Mouse (Mus musculus) liver, embryonic 15.5 days (tissue): ENCODE data around the gene Frmd4b. TPM values are rescaled to one million over a fixed set of nuclear protein-coding genes. Genes with fewer than 3 reads are reported as not detected.

Experiments
- ATAC-seq: fragments of 200-750 bp; cut with Nextera tagmentation; 2 replicates; pipeline ENCODE4 v1.8.0; 2017; ENCODE audit warnings: moderate number of reproducible peaks, mild to moderate bottlenecking, moderate library complexity; ENCODE audit not compliant: insufficient read depth
- H3K27ac ChIP-seq: fragments of 300-500 bp; sonication (generic); replicated peaks from 2 replicates; pipeline ENCODE4 v1.5.1; 2015; ENCODE audit warnings: mild to moderate bottlenecking, inconsistent platforms
- H3K27me3 ChIP-seq: fragments of 300-500 bp; sonication (generic); 2 replicates; pipeline ENCODE4 v1.6.1; 2015; ENCODE audit warnings: mild to moderate bottlenecking, inconsistent platforms
- H3K36me3 ChIP-seq: fragments of 300-500 bp; sonication (generic); replicated peaks from 2 replicates; pipeline ENCODE4 v1.6.1; 2015; ENCODE audit warnings: moderate library complexity, mild to moderate bottlenecking, inconsistent platforms
- H3K4me1 ChIP-seq: fragments of 300-500 bp; sonication (generic); replicated peaks from 2 replicates; pipeline ENCODE4 v1.6.1; 2015; ENCODE audit warnings: inconsistent platforms
- H3K4me2 ChIP-seq: fragments of 300-500 bp; sonication (generic); 2 replicates; pipeline ENCODE4 v1.6.1; 2015; ENCODE audit warnings: moderate library complexity, mild to moderate bottlenecking, inconsistent platforms
- H3K4me3 ChIP-seq: fragments of 300-500 bp; sonication (generic); replicated peaks from 2 replicates; pipeline ENCODE4 v1.5.1; 2015; ENCODE audit warnings: mild to moderate bottlenecking, inconsistent platforms
- H3K9ac ChIP-seq: fragments of 300-500 bp; sonication (generic); 2 replicates; pipeline ENCODE4 v1.6.1; 2015; ENCODE audit warnings: moderate library complexity, mild to moderate bottlenecking, inconsistent platforms
- H3K9me3 ChIP-seq: fragments of 300-500 bp; sonication (generic); replicated peaks from 2 replicates; pipeline ENCODE4 v1.6.1; 2016; ENCODE audit warnings: inconsistent platforms
- WGBS: fragments of 180-500 bp; shearing (Covaris S2); methylation state at CpG from one replicate; pipeline ENCODE4 v1.1.7; 2015; ENCODE audit warnings: mixed read lengths; ENCODE audit not compliant: insufficient replicate concordance; 5-methylcytosine and 5-hydroxymethylcytosine counted together
- polyA plus RNA-seq: library from polyadenylated mRNA; unstranded; fragments of >200 nt; fragmentation: Nextera tagmentation; extraction: Ambion mirVana; gene quantifications from 2 replicates; pipeline ENCODE4 v1.2.1, GENCODE M21; 2015

Frmd4b gene
- polyA plus RNA-seq, 1 experiment from 2014 or later, result 6.5 TPM

- no peaks in the 10 kb centered on the region for H3K27me3 ChIP-seq
- H3K9ac ChIP-seq, result no peak overlapping the region
- no peaks in the 10 kb centered on the region for H3K36me3 ChIP-seq
- H3K27ac ChIP-seq, result 0 out of 2 replicates have a peak overlapping the region, but pooled peaks have one; percentile 31
- H3K4me1 ChIP-seq, result peaks cover 9% of the 10 kb centered on the region; the same call in 1 of the 2 replicates
- H3K9me3 ChIP-seq, result no peaks in the 10 kb centered on the region
- no peak for ATAC-seq
- no peak overlapping the region for H3K4me2 ChIP-seq
- WGBS, result 30% methylated on average over 10 of the region's 10 CpGs
- H3K4me3 ChIP-seq, result no peak overlapping the region
These were observed 328.0 kb downstream of the Frmd4b start for GRCm38 (mm10) chr6:97289316-97289820.

GRCm38 (mm10) chr6:97288047-97288855 is 329.1 kb downstream of the Frmd4b start:
- H3K9me3 ChIP-seq, result no peaks in the 10 kb centered on the region
- no peaks in the 10 kb centered on the region for H3K27me3 ChIP-seq
- H3K36me3 ChIP-seq, result no peaks in the 10 kb centered on the region
- WGBS, result 72% methylated on average over 19 of the region's 19 CpGs
- no peak for ATAC-seq
- no peak overlapping the region for H3K4me3 ChIP-seq
- H3K9ac ChIP-seq, result no peak overlapping the region
- H3K4me2 ChIP-seq, result no peak overlapping the region
- peaks cover 9% of the 10 kb centered on the region; the same call in 1 of the 2 replicates for H3K4me1 ChIP-seq
- no peak overlapping the region for H3K27ac ChIP-seq

GRCm38 (mm10) chr6:97286332-97286731 is 331.0 kb downstream of the Frmd4b start:
- H3K27ac ChIP-seq, result no peak overlapping the region
- no peaks in the 10 kb centered on the region for H3K27me3 ChIP-seq
- H3K9me3 ChIP-seq, result no peaks in the 10 kb centered on the region
- no peak overlapping the region for H3K4me3 ChIP-seq
- 69% methylated on average over 5 of the region's 5 CpGs for WGBS
- peaks cover 6% of the 10 kb centered on the region; the same call in 1 of the 2 replicates for H3K4me1 ChIP-seq
- H3K9ac ChIP-seq, result no peak overlapping the region
- H3K4me2 ChIP-seq, result no peak overlapping the region
- ATAC-seq, result no peak
- H3K36me3 ChIP-seq, result no peaks in the 10 kb centered on the region

GRCm38 (mm10) chr6:97283676-97284075 is 333.7 kb downstream of the Frmd4b start:
- no peaks in the 10 kb centered on the region for H3K27me3 ChIP-seq
- H3K36me3 ChIP-seq, result no peaks in the 10 kb centered on the region
- H3K4me1 ChIP-seq, result no peaks in the 10 kb centered on the region
- no peak overlapping the region for H3K27ac ChIP-seq
- 57% methylated on average over 1 of the region's 1 CpGs for WGBS
- H3K4me3 ChIP-seq, result no peak overlapping the region
- H3K9me3 ChIP-seq, result no peaks in the 10 kb centered on the region
- no peak overlapping the region for H3K4me2 ChIP-seq
- H3K9ac ChIP-seq, result no peak overlapping the region
- no peak for ATAC-seq

- no peak overlapping the region for H3K9ac ChIP-seq
- H3K27me3 ChIP-seq, result no peaks in the 10 kb centered on the region
- 64% methylated on average over 6 of the region's 6 CpGs for WGBS
- no peaks in the 10 kb centered on the region for H3K36me3 ChIP-seq
- H3K4me3 ChIP-seq, result no peak overlapping the region
- no peak overlapping the region for H3K4me2 ChIP-seq
- no peak for ATAC-seq
- no peaks in the 10 kb centered on the region for H3K4me1 ChIP-seq
- H3K9me3 ChIP-seq, result no peaks in the 10 kb centered on the region
- no peak overlapping the region for H3K27ac ChIP-seq
These were observed 338.5 kb downstream of the Frmd4b start for GRCm38 (mm10) chr6:97278878-97279277.

- ATAC-seq, result peak; percentile 44; the same call in 1 of the 2 replicates
- H3K4me1 ChIP-seq, result no peaks in the 10 kb centered on the region
- peak overlapping the region; percentile 68 for H3K4me2 ChIP-seq
- H3K27me3 ChIP-seq, result no peaks in the 10 kb centered on the region
- H3K27ac ChIP-seq, result no peak overlapping the region
- 3% methylated on average over 19 of the region's 19 CpGs for WGBS
- H3K36me3 ChIP-seq, result no peaks in the 10 kb centered on the region
- H3K9me3 ChIP-seq, result no peaks in the 10 kb centered on the region
- H3K9ac ChIP-seq, result no peak overlapping the region
- H3K4me3 ChIP-seq, result peak overlapping the region; percentile 28
These were observed 339.1 kb downstream of the Frmd4b start for GRCm38 (mm10) chr6:97278014-97278787.

- Histone ChIP-seq H3K36me3 (no peaks in the 10 kb centered on the region), H3K9me3 (no peaks in the 10 kb centered on the region), H3K27ac (no peak overlapping the region), H3K4me2 (no peak overlapping the region), H3K4me3 (no peak overlapping the region), H3K27me3 (no peaks in the 10 kb centered on the region), H3K9ac (no peak overlapping the region), H3K4me1 (no peaks in the 10 kb centered on the region)
- ATAC-seq, result no peak
- 50% methylated on average over 5 of the region's 5 CpGs for WGBS
These were observed 340.3 kb downstream of the Frmd4b start for GRCm38 (mm10) chr6:97276890-97277497.

GRCm38 (mm10) chr6:97276366-97276765 is 341.0 kb downstream of the Frmd4b start:
- Histone ChIP-seq H3K4me3 (no peak overlapping the region), H3K27ac (no peak overlapping the region), H3K27me3 (no peaks in the 10 kb centered on the region), H3K9me3 (no peaks in the 10 kb centered on the region), H3K9ac (no peak overlapping the region), H3K4me1 (no peaks in the 10 kb centered on the region), H3K4me2 (no peak overlapping the region), H3K36me3 (no peaks in the 10 kb centered on the region)
- no peak for ATAC-seq
- 49% methylated on average over 4 of the region's 4 CpGs for WGBS

- no peaks in the 10 kb centered on the region for H3K4me1 ChIP-seq
- H3K27ac ChIP-seq, result no peak overlapping the region
- WGBS, result 58% methylated on average over 4 of the region's 4 CpGs
- H3K4me3 ChIP-seq, result no peak overlapping the region
- no peak overlapping the region for H3K4me2 ChIP-seq
- H3K9ac ChIP-seq, result no peak overlapping the region
- no peaks in the 10 kb centered on the region for H3K27me3 ChIP-seq
- H3K36me3 ChIP-seq, result no peaks in the 10 kb centered on the region
- H3K9me3 ChIP-seq, result no peaks in the 10 kb centered on the region
- ATAC-seq, result no peak
These were observed 341.6 kb downstream of the Frmd4b start for GRCm38 (mm10) chr6:97275760-97276159.

GRCm38 (mm10) chr6:97273777-97274176 is 343.6 kb downstream of the Frmd4b start:
- Histone ChIP-seq H3K36me3 (no peaks in the 10 kb centered on the region), H3K4me2 (no peak overlapping the region), H3K27ac (no peak overlapping the region), H3K27me3 (no peaks in the 10 kb centered on the region), H3K9ac (no peak overlapping the region), H3K4me1 (no peaks in the 10 kb centered on the region), H3K4me3 (no peak overlapping the region), H3K9me3 (no peaks in the 10 kb centered on the region)
- ATAC-seq, result no peak
- WGBS, result 52% methylated on average over 3 of the region's 3 CpGs
